Mouse (Mus musculus) left cerebral cortex, adult 6 months (tissue): ENCODE data around the gene Plekhb1. TPM values are rescaled to one million over a fixed set of nuclear protein-coding genes. Genes with fewer than 3 reads are reported as not detected.

ENCODE experiments used
- long read RNA-seq, 2 experiments: library from polyadenylated mRNA; unstranded; transcript quantifications; one replicate each; pipeline ENCODE4 v2.0.0; 2019 to 2020
- polyA plus RNA-seq: library from polyadenylated mRNA; unstranded; fragments of <200 nt; fragmentation: Nextera tagmentation; gene quantifications from 2 replicates; pipeline ENCODE4 v1.2.3, GENCODE M21; 2021

Gene Plekhb1
- polyA plus RNA-seq = 454 and 605 TPM in 2 replicates
- long read RNA-seq, experiment 1, transcript Plekhb1-205 (6 exons, 2,793 nt) = major isoform, 1,380 of 2,094 reads
- long read RNA-seq, experiment 1, transcript Plekhb1-204 (7 exons, 1,919 nt) = minor isoform, 53 of 2,094 reads
- long read RNA-seq, experiment 1, transcript Plekhb1-203 (7 exons, 1,806 nt) = minor isoform, 483 of 2,094 reads
- long read RNA-seq, experiment 1, transcript Plekhb1-207 (8 exons, 1,911 nt) = minor isoform, 37 of 2,094 reads
- long read RNA-seq, experiment 1, partial matches to known transcripts = 47 of 2,094 reads
- long read RNA-seq, experiment 1, other reads (novel, unspliced or antisense) = 80 of 2,094 reads
- long read RNA-seq, experiment 2, transcript Plekhb1-205 (6 exons, 2,793 nt) = major isoform, 134 of 232 reads
- long read RNA-seq, experiment 2, transcript Plekhb1-203 (7 exons, 1,806 nt) = minor isoform, 36 of 232 reads
- long read RNA-seq, experiment 2, transcript Plekhb1-204 (7 exons, 1,919 nt) = minor isoform, 6 of 232 reads
- long read RNA-seq, experiment 2, partial matches to known transcripts = 7 of 232 reads
- long read RNA-seq, experiment 2, other reads (novel, unspliced or antisense) = 43 of 232 reads

DNA sequence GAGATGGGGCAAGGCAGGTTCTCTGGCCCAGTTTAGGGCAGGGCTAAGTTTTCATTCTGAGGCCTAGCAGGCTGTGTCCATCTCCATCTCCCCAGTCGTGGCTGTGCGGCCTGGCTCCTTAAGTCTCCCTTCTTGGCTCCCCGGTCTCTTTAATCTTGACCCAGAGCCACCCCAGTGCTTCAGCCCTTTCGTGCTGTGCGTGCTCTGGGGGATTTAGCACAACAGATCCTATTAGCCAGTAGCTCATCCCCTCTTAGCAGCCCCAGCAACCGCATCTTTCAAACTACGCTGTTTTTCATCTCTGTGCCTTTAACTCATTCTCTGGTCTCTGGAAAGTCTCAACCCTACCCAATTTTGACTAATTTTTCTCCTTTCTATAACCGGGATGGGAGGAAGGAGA lies at the start of gene Plekhb1:
Plekhb1 (minus strand) TSS at position 184 of the 400 bp plus-strand sequence.

DNA sequence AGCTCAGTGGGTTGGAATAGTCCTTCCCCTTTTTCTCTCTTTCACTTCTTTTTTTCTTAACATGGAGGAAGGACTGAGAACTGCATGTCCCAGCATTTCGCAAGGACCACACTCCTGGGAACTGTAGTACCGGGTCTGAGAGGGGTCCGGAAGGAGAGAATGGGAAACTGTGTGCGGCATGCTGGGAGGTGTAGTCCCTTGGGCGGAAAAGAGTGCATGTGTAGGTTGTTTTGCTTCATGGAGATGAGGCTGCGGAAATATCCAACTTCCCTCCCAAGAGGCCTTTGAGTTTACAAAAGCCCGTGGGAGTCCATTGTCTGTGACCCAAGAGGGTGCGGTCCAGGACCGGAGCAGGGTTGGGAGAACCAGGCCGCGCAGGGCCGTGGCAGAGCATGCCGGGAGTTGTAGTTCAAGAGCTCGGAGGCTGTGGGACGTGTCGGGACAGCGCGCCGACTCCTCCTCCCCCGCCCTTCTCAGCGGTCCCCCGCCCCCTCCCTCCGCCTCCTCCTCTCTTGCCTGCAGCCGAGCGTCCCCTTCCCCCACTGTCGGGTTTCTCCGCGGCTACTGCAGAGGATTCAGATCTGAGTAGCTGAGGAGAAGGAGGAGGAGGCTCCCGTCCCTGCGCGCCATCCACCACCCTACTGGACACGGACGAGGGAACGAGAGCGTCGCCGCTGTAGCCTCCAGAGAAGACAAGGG lies 44.1 kb upstream of the Plekhb1 start, which contains the start of gene Fam168a:
Fam168a (plus strand) TSS at position 493 of the 699 bp plus-strand sequence.

GRCm38 (mm10) chr7:100608130-100608741 lies 54.0 kb downstream of the Plekhb1 start, which contains the start of gene Mrpl48:
Mrpl48 (minus strand) TSS chr7:100608301.

DNA sequence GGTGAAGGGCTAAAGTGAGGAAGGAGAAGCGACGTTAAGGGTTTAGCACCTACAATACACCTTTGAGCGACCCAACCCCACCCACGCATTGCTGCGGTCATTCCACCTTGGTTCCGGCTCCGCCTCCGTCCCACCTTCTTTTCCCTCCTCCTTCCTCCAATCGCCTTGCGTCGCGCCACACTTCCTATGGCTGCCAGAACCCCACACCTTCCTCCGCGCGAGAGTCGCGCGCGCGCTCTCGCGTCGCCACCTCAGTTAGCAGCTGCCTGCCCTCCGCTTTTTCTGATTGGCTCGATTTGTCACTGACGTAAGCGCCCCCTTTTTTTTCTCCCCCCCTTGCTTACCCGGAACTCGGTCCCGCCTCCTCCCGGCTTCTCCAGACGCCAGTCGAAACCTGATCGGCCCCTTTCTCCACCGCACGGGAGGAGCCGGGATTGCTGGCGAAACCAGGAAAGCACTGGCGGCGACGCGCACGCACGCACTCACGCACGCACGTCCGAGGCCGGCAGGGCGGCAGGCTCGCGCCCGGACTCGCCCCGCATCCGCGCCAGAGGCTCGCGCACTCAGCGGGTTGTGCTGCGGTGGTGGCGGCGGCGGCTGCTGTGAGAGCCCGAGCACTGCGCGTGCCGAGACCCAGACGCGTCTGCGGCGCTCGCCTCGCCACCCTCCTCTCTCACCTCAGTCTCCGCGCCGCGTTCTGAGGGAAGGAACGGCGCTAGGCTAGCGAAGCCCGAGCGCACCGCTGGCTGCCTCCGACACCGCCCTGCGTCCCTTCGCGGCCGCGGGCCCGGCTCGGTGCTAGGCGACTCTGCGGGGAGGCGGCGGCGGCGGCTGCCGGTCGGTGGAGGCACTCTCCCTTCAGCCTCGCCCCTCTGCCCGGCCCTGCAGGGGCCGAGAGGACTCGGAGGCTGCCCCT lies 54.7 kb downstream of the Plekhb1 start, which contains the start of gene Rab6a:
Rab6a (plus strand) TSS at position 197 of the 916 bp plus-strand sequence.

Other genes with a start within 250 kb of the Plekhb1 start
- gene Ucp3, start 189.4 kb downstream of the Plekhb1 start, polyA plus RNA-seq = 0.59 and 1.4 TPM in 2 replicates
- gene Ucp2, start 169.1 kb downstream of the Plekhb1 start, polyA plus RNA-seq = 15.7 and 20.0 TPM in 2 replicates
- 0.99 and 1.2 TPM in 2 replicates for gene Dnajb13, start 147.5 kb downstream of the Plekhb1 start, polyA plus RNA-seq
- gene Coa4, start 125.3 kb downstream of the Plekhb1 start, polyA plus RNA-seq = 16.8 and 22.9 TPM in 2 replicates
- 317 and 365 TPM in 2 replicates for gene Rab6a, start 55.0 kb downstream of the Plekhb1 start, polyA plus RNA-seq
- gene Mrpl48, start 54.1 kb downstream of the Plekhb1 start, polyA plus RNA-seq = 126 and 135 TPM in 2 replicates
- gene Fam168a, start 44.2 kb upstream of the Plekhb1 start, polyA plus RNA-seq = 83.9 and 176 TPM in 2 replicates
- 15.7 and 16.1 TPM in 2 replicates for gene Relt, start 201.0 kb upstream of the Plekhb1 start, polyA plus RNA-seq